Mouse (Mus musculus) liver, embryonic 14.5 days (tissue): ENCODE results near the gene Tbck. TPM values are rescaled to one million over a fixed set of nuclear protein-coding genes. Genes with fewer than 3 reads are reported as not detected.

ENCODE experiments used
- ATAC-seq: fragments of 200-750 bp; cut with Nextera tagmentation; 2 replicates; pipeline ENCODE4 v1.8.0; 2017; ENCODE audit warnings: moderate number of reproducible peaks, mild to moderate bottlenecking, moderate library complexity; ENCODE audit not compliant: insufficient read depth
- DNase-seq, 3 experiments: peaks; one replicate each; pipeline ENCODE4 v3.0.0-alpha.2; 2012 to 2013; ENCODE audit warnings: low read depth in 3 of 3, low spot score in 3 of 3
- H3K27ac ChIP-seq: fragments of 300-500 bp; sonication (generic); 2 replicates; pipeline ENCODE4 v1.5.1; 2014; ENCODE audit warnings: moderate library complexity, mild to moderate bottlenecking, control low read depth, inconsistent platforms
- H3K27me3 ChIP-seq: fragments of 300-500 bp; sonication (generic); 2 replicates; pipeline ENCODE4 v1.6.1; 2014; ENCODE audit warnings: mild to moderate bottlenecking, low read length, moderate library complexity; ENCODE audit not compliant: control insufficient read depth, insufficient read depth
- H3K36me3 ChIP-seq: fragments of 300-500 bp; sonication (generic); replicated peaks from 2 replicates; pipeline ENCODE4 v1.6.1; 2014; ENCODE audit warnings: low read depth; ENCODE audit not compliant: control insufficient read depth, insufficient read depth
- H3K4me1 ChIP-seq, 2 experiments: fragments of 200-500 bp in 1 of 2; fragments of 300-500 bp in 1 of 2; sonication (generic) in 1 of 2; replicated peaks; 2 replicates each; pipeline ENCODE4 v1.6.1; 2012 to 2014; ENCODE audit warnings: antibody characterized with exemption in 1 of 2, inconsistent platforms in 1 of 2, low read length in 1 of 2; ENCODE audit not compliant: control insufficient read depth in 2 of 2, insufficient read depth in 2 of 2
- H3K4me2 ChIP-seq: fragments of 300-500 bp; sonication (generic); 2 replicates; pipeline ENCODE4 v1.6.1; 2014; ENCODE audit warnings: low read depth, mild to moderate bottlenecking, control low read depth, moderate library complexity
- H3K4me3 ChIP-seq, 2 experiments: fragments of 200-500 bp in 1 of 2; fragments of 300-500 bp in 1 of 2; sonication (generic) in 1 of 2; 2 replicates each; pipeline ENCODE4 v1.5.1; 2012 to 2014; ENCODE audit warnings: low read depth in 2 of 2, low read length in 2 of 2, mild to moderate bottlenecking in 2 of 2, control low read depth in 1 of 2, inconsistent platforms in 1 of 2, moderate library complexity in 1 of 2; ENCODE audit not compliant: insufficient read depth in 1 of 2
- H3K9ac ChIP-seq: fragments of 300-500 bp; sonication (generic); replicated peaks from 2 replicates; pipeline ENCODE4 v1.6.1; 2014; ENCODE audit warnings: mild to moderate bottlenecking, control low read depth, moderate library complexity
- H3K9me3 ChIP-seq: fragments of 300-500 bp; sonication (generic); 2 replicates; pipeline ENCODE4 v1.6.1; 2016; ENCODE audit warnings: low read length, mixed read lengths; ENCODE audit not compliant: control insufficient read depth
- CTCF ChIP-seq: IDR thresholded peaks from 2 replicates; pipeline ENCODE4 v1.5.1; 2016; ENCODE audit warnings: antibody characterized with exemption, low read depth, control low read depth
- EP300 ChIP-seq: IDR thresholded peaks from 2 replicates; pipeline ENCODE4 v1.6.1; 2016; ENCODE audit warnings: antibody characterized with exemption, low read depth
- WGBS: fragments of 180-500 bp; shearing (Covaris S2); extraction: QIAGEN DNeasy Blood & Tissue Kit; methylation state at CpG from one replicate; pipeline ENCODE4 v1.1.7; 2014; ENCODE audit not compliant: insufficient replicate concordance; 5-methylcytosine and 5-hydroxymethylcytosine counted together
- polyA plus RNA-seq, 2 experiments: library from polyadenylated mRNA; depleted of rRNA in 1 of 2; stranded (reverse) in 1 of 2; unstranded in 1 of 2; fragments of >200 nt; fragmentation: Nextera tagmentation in 1 of 2; extraction: Ambion mirVana in 1 of 2; gene quantifications; 2 replicates each; pipeline versions ENCODE4 v1.2.1 to v1.2.3; 2012 to 2014

The Tbck gene
- polyA plus RNA-seq, 2 experiments: 0.92 to 2.3 TPM

DNA sequence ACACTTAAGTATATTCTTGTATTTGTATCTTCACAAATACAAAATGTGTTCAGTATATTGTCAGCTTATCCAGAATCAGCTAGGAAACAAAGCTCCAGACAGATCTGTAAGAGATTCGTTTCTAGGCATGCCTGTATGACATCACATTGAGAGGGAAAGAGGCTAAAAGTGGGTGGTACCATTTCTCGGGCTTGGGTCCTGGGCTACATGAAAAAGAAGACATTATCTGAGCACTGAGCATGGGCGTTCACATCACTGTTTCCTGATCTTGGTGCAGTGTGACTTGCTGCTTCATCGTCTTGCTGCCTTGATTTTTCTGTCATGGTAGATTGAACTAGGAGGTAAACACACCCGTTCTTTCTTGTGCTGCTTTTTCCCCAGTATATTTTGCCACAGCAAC lies 127.8 kb downstream of the Tbck start:
- no peak for TF ChIP-seq CTCF
- TF ChIP-seq EP300: no peak
- H3K4me3 ChIP-seq: no peak overlapping the region
- no peak overlapping the region for H3K4me2 ChIP-seq
- peaks cover 26% of the 10 kb centered on the region in 2 experiments for H3K4me1 ChIP-seq
- H3K9me3 ChIP-seq: no peaks in the 10 kb centered on the region
- no peak overlapping the region for H3K9ac ChIP-seq
- no peak overlapping the region for H3K27ac ChIP-seq
- ATAC-seq (no peak), DNase-seq (no peak)
- 28% methylated on average over 5 of the region's 5 CpGs for WGBS
- H3K36me3 ChIP-seq: no peaks in the 10 kb centered on the region
- H3K27me3 ChIP-seq: no peaks in the 10 kb centered on the region

DNA sequence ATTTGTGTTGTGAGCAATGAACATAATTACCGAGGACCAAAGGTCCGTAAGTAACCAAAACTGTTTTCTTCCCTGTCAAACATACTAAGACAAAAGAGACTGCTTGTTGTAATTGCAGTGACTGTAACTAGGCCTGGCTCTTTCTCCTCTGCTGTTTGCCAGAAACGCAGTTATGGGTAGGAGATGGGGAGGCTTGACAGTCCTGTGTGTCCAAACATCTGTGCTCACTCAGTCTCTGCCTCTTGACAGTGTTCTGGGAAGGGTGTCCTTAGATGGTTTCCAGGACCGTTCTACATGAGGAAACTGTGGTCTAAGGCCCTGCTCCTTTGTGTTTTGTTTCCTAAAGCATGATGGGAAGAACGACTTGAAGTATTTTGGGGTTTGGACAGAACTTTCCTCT lies 128.4 kb downstream of the Tbck start:
- DNase-seq (no peak), ATAC-seq (no peak)
- peaks cover 26 to 30% of the 10 kb centered on the region in 2 experiments for H3K4me1 ChIP-seq
- H3K4me2 ChIP-seq: no peak overlapping the region
- H3K4me3 ChIP-seq: no peak overlapping the region
- TF ChIP-seq CTCF (no peak), EP300 (no peak)
- WGBS: 56% methylated on average over 5 of the region's 5 CpGs
- no peaks in the 10 kb centered on the region for H3K36me3 ChIP-seq
- H3K9me3 ChIP-seq: no peaks in the 10 kb centered on the region
- H3K27ac ChIP-seq: no peak overlapping the region
- no peak overlapping the region for H3K9ac ChIP-seq
- H3K27me3 ChIP-seq: no peaks in the 10 kb centered on the region

DNA sequence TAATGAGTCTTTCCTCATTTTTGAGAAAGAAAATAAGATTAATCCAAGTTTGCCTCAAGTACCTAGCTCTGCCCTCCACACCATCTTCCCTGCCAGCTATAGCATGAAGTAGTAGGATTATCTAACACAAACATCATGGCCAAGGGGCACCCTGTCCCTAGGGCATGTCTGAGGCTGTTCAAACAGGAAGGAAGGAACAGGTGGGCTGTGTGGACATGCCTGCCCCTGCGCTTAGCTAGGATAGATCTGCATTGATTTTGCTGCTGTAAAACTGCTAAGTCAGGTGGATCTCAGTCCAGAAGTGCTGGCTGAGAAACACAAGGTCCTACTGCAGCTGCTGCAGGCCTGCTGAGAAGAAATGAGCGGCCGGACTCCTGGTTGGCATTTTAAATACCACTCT lies 129.2 kb downstream of the Tbck start:
- no peak for DNase-seq
- ATAC-seq: no peak
- 72% methylated on average over 3 of the region's 3 CpGs for WGBS

DNA sequence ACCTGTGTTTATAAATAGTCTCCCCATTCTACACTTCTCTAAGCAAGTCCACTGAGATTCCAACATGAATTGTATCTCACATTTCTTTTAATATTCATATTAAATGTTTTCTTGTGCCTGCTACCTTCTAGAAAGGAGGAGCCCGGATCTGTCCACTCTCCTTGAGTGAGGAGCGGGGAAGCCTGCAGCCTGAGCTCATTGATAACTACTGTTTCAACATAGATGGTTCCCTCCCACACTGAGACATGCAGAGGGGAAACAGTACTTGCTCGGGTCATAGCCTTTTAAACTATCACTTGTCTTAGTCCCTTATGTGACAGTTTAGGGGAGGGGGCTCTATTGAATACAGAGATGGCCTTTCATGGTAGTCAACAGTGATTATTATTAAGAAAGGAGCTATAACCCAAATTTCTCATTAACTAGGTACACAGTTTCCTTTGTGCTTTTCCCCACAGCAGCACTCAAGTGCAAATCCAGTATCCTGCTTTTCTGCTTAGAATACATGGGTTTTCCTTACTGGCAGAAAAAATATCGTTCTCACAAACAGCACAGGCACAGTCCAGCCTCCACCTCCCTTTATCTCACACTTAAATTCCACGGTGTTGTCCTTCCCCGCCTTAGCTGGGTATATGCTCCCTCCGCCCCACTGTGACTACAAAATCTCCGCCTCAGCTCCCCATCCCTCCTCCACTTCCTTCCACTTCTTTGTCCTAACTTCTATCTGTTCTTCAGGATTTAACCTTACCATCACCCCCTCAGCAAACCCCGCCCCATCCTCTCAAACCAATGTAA lies 130.0 kb downstream of the Tbck start:
- peak; percentile 57 for ATAC-seq
- DNase-seq: no peak
- TF ChIP-seq CTCF: no peak

More for the DNA sequence above, 129.2 kb downstream of the Tbck start:
- Histone ChIP-seq H3K27me3 (no peaks in the 10 kb centered on the region), H3K9ac (no peak overlapping the region), H3K4me2 (no peak overlapping the region), H3K27ac (no peak overlapping the region), H3K36me3 (no peaks in the 10 kb centered on the region), H3K4me1 (peaks cover 26 to 32% of the 10 kb centered on the region in 2 experiments), H3K9me3 (no peaks in the 10 kb centered on the region), H3K4me3 (no peak overlapping the region)
- TF ChIP-seq CTCF (no peak), EP300 (no peak)

DNA sequence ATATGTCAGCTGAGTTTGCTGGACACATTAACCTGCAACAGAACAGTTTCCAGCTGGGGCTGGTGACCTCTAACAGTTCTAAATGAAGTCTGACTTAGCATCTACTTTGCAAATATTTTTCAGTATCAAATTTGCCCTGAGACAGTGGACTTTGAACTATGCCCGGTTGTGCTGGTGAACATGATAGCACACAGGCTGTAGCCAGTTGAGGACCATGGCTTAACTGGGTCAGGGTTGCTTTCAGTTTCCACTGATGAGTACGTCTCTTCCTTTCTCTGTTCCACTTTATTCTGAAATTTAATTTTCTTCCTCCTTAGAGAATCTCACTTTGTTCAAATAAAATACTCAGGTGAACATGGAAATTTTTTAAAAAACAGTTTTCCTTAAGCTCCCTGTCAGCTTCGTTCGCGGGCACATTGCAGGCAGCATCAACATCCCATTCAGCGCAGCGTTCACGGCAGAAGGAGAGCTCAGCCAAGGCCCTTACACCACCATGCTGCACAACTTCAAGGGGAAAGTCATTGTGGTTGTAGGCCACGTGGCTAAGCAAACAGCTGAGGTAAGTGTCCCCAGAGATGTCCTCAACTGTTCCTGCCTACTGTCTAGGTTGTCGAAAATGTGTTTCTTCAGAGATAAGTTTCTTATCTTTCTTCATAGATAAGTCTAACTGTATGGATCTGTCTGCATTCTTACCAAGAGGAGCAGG lies 131.0 kb downstream of the Tbck start:
- Histone ChIP-seq H3K4me2 (no peak overlapping the region), H3K36me3 (no peaks in the 10 kb centered on the region), H3K27me3 (no peaks in the 10 kb centered on the region), H3K9me3 (no peaks in the 10 kb centered on the region), H3K4me1 (peaks cover 31 to 36% of the 10 kb centered on the region in 2 experiments), H3K9ac (no peak overlapping the region), H3K4me3 (no peak overlapping the region), H3K27ac (no peak overlapping the region)
- TF ChIP-seq CTCF: no peak
- TF ChIP-seq EP300: peak; percentile 73
- DNase-seq: peak; percentile 16 to 29 (median 18)
- WGBS: 54% methylated on average over 10 of the region's 10 CpGs
- ATAC-seq: peak; percentile 66

More for the DNA sequence above, 130.0 kb downstream of the Tbck start:
- no peaks in the 10 kb centered on the region for H3K36me3 ChIP-seq
- WGBS: 39% methylated on average over 9 of the region's 9 CpGs
- H3K4me2 ChIP-seq: peak overlapping the region; percentile 18; the same call in 1 of the 2 replicates
- H3K27ac ChIP-seq: no peak overlapping the region
- no peaks in the 10 kb centered on the region for H3K9me3 ChIP-seq
- H3K27me3 ChIP-seq: no peaks in the 10 kb centered on the region
- H3K9ac ChIP-seq: no peak overlapping the region
- H3K4me3 ChIP-seq: no peak overlapping the region
- H3K4me1 ChIP-seq: peaks cover 29 to 35% of the 10 kb centered on the region in 2 experiments
